Mouse (Mus musculus) right cerebral cortex, postnatal 25 days (tissue): ENCODE results near the gene Smim8.
"Not testable (repeated sequence)": the region's sequence is repeated elsewhere in the genome, so short reads cannot be mapped to it uniquely, and the experiment has no call there.

Experiments used
- DNase-seq: peaks from one replicate; pipeline ENCODE4 v3.0.0; 2022

Gene Smim8

DNA sequence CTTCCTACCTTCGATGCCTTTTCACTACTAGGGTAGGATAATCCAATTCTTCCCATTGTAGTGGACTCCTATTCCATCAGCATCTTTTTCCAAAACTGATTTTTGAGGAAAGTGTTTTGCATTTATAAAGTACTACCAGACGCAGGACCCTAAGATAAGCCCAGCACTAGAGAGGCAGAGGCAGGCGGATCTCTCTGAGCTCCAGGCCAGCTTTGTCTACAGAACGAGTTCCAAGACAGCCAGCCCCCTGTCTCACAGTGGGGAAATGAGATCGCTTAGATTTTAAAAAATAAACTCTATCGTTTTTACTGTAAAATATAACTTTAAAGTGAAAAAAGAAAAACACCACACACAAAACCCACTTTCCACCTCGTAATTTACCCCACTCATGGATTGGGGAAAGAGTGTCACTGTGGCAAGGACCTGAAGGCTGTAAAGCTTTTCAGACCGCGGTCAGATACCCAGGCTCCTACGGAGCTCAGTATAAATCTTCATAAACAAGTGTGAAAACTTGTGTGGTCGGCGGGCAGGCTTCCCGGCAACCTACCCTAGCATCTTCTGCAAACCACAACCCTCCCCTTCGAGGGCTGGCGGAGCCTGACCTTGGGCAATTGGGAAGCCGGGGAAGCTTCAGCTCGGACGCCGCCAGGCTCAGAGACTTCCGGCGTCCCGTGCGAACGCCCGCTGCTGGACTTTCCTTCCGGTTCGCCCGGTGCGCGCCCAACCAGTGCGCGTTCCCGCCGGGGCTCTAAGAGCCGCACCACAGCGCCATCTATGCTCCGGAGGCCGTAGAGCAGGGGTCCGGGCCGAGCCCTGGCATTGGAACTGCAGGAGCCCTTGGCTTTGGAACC is at the start of gene Smim8:
TSS of gene Smim8 (minus strand) at position 747 of the 851 bp plus-strand sequence.
- peak; percentile 87 for DNase-seq

DNA sequence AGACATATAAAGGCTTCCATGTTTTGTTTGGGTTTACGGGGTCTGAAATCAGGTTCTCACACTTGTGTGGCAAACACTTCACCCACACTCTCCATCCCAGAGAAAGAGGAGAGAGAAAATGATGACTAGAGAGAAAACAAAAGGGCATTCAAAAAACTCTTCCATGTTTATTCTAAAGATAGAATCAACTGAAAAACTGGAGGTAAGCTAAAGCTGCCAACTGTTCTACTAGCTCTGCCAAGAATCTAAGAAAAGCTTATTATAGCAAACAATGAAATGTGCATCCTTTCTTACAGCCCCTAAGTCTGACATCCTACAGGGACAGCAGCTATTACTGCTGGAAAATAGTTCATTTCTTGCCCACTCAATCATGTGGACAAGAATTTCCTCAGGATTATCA is 45.7 kb upstream of the Smim8 start:
- no peak for DNase-seq

DNA sequence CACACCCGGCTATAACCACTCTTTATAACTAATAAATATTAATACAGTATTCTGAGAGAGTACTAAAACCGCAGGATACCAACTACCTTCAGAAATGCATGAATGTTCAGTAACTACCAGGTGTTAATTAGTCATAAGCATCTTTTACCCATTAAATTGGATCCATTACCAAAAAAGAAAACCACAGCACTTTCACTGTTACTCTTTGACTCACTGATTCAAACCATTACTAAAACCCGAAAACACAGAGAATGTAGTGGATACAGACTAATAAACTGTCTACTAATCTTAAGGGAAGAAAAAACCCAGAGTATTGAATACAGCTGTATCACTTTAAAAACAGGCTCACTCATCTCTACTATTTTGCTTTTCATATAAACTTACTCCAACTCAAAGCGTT is 41.7 kb upstream of the Smim8 start:
- no peak for DNase-seq

DNA sequence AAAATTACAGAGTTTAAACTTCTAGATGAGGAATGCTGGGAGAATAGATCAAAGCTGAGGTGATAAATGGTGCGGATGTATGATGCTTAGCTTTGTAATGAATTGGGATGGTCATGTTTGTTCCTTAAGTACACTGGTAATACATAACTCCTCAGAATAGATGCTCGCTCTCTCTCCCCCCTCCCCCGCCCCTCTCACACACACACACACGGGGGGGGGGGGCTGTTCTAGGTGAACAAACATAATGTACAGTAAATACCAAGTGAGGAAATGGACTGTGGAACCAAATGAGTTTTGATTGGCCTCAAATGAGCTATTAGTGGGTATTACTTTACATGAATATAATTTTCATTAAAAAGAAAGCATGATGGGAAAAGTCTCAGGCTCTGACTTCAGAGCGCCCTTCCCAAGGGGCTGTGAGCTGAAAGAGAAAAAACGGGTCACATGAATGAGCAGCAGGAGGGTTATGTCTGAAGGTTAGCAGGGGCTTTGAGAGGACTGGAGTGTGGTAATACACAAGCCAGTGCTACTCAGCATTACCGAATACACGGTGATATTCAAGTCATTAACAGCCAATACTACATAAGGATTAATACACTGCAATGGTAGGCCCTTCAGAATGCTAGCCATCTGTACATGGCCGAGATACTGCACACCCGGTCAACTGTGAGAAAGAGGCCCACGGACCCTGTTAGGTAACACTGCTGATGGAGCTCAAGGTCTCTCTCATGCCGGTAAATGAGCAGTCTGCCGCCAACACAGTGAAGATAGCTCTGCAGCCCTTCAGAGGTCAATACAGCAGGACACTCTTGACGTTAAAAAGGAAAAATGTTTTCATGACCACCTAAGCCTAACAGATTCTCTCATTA is 23.2 kb upstream of the Smim8 start:
- no peak for DNase-seq

DNA sequence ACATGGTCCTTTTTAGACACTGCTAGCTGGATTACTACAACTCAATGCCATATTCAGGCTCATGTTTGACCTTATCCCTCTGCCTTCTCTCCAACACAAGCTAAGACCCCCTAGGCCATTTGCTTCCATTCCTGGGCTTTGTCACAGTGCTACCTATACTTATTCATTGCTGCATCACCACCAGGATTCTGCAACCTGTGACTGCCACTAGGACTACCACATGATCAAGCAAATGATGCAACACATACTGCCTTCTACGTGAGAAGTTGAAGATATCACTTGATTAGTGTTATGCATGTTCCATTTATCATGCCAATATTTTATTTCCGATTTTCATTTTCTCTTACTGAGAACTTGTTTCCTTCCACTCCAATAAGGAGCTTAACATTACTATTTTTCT is 19.8 kb upstream of the Smim8 start:
- DNase-seq, result no peak

DNA sequence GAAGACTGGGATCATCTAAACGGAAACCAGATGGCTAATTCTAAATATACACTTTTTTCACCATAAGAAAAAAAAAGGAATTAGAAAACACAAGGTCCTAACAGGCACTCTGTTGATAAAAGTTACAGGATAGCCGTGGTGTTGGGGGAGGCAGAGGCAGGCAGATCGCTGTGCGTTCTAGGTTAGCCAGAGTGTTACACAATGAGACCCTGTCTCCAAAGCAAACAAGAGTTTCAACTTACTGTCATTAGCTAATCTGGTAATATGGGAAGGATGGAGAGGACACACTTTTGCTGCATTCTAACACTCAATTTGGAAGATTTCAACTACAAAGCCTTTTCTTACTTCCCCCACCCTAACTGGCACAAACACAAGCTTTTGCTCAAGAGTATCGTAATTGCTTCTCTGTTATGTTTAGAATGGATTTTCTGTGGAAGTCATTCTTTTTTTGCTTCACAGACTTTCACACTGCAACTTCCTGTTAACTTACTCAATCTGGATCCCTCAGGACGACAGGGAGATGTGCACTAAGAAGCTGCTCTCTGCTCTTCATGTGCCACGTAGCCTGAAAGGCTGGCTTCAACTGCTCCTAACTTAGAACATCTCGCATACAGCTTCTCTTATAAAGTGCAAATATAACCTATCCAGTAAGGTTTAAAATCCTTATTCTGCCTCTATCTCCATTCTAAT is 19.2 kb upstream of the Smim8 start:
- no peak for DNase-seq

DNA sequence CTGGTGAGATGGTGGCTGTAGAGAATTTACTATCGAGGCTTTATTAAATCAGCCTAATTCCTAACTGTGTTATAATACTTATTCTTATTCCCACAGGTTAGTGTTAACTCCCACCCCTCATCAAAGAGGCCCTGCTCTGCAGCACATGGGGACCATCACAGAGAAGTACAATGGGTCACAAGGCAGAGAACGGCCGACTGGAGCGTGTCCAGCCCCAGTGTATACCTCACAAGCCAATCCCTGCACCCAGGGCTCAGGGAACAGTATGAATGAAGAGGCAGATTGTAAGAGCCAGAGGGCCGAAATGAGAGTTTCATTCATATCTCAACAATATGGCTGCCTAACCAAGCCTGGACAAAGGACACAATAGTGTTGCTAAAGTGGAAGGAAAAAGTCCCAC is 18.1 kb upstream of the Smim8 start:
- DNase-seq, result no peak

DNA sequence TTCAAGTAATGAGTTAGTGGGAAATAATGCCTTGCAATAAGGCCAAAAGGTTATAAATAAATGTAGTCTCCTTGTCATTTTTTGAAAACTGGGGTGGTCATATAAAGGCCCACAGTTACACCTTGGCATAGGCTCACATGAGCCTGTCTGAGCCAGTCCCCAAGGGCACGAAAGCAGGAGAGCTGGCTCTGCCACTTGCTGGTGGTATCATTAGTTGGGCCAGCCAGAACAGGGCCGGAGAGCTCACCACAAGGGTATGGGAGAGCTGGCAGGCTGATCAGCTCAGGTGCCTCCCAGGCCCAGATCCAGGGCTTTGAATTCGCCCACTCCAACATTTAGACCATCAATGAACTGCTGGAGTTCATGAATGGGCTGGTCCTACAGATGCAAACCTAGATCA is 8.3 kb upstream of the Smim8 start:
- no peak for DNase-seq

DNA sequence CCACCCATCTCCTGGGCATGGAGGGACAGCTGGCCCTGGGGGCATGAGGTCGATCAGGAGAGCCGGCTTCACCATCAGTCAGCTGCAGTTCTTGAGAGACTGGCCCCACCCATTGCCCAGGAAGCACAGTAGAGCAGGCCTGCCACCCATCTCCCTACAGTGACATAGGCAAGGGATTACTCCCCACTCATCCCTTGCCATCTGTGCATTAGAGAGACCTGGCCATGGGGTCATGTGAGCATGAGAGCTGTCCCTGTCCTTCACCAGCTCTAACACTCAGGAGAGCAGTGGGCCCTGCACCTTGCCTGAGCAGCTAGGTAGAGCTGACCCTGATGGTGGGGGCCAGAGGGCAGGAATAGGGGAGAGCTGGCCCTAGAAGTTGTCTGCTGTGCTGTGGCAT is 7.4 kb upstream of the Smim8 start:
- no peak for DNase-seq

DNA sequence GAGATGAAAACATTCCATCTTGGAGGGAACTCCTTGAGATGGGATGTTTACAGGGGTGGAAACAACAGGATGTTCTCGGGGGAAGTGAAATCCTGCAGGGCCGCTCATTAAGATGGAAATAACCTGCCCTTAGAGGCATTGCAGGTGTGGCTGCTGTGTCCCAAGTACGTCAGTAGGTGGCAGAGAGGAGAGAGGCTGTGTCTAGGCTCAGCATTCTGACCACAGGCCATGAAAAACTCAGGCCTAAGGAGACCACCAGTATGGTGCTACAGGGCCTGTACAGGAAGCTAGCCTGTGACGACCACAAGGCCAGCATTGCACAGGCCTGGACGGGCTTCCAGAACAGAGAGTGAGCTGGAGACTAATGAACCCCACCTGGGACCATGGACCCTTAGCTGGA is 6.6 kb upstream of the Smim8 start:
- DNase-seq, result no peak

DNA sequence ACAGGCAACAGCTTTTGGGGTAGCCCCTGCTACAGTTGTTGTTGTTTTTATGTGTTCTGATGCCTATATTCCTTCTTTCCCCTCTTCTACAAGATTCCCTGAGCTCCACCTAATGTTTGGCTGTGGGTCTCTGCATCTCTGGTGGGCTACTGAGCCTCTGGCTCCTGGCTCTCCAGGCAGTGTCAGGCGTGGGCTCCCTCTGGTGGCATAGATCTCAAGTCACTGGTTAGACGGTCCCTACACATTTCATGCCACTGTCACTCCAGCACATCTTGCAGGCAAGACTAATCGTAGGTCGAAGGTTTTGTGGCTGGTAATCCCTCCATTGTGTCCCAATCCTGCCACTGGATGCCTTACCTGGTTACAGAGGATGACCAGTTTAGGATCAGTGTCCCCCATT is 4.5 kb upstream of the Smim8 start:
- no peak for DNase-seq

DNA sequence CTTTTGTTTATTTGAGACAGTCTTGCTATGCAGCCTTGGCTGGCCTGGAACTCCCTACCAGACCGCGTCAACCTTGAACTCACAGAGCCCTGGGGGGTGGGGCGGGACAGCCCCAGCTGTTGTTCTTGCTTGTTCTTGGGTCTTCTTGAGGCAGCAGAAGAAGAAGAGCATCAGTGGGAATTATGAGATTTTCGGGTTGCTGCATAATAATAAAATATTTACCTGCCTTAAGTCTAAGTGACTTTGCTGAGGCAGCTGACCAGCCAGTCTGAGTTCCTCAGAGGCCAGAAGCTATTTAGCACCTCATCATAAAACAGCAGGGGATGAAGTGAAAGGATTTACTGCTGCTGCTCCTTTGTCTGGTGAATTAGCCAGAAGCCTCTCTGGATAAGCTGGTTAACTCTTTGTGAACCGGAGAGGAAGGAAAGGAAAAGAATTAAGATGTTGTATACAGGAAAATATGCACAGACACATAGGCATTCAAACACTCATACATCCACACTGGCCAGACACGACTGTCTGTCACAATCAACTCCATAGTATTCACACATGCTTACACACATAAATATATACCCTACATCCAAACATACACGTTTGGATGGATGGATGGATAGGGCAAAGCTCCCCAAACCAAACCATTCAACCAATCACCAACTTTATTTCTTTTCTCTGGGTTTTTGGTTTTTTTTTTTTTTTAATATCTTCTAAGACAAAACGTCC is 6.4 kb downstream of the Smim8 start:
- no peak for DNase-seq

DNA sequence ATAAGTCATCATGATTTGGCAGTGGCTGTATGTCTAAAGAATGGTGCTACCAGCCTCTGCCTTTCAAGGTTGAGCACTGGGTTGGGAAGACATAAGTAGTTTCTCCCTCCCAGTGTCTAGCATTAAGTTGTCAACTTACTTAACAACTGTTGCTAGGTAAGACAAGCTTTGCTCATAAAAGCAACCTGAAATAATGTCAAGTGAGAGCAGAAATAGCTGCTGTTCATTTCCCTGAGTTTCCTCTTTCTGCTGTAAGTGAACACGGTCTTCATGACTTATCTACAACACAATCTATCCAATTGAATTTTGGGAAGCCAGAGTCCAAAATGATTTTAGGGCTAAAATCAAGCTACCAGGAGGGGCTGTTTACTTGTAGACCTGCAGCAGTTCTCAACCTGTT is 22.1 kb downstream of the Smim8 start, which contains the start of gene Gm136:
TSS of gene Gm136 (minus strand) at position 101 of the 400 bp plus-strand sequence.
- DNase-seq, result no peak

DNA sequence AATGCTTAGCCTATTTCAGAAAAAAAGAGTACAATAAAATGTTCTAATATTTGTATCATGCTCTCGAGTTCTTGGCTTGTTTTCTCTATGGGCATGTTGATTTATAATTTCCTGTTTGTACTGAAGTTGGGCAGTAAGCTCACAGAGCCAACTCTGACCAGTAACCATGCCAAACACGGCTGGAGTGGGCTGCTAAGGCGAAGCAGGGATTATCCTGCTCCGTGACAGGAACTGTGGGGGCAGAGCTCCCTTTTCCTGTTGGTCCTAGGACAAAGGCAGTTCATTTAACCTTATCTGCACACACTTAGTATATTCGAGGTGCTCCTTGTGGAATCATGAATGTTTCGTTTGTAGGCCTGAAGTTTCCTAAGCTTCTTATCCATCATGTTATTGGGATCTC is 29.0 kb downstream of the Smim8 start:
- no peak for DNase-seq

DNA sequence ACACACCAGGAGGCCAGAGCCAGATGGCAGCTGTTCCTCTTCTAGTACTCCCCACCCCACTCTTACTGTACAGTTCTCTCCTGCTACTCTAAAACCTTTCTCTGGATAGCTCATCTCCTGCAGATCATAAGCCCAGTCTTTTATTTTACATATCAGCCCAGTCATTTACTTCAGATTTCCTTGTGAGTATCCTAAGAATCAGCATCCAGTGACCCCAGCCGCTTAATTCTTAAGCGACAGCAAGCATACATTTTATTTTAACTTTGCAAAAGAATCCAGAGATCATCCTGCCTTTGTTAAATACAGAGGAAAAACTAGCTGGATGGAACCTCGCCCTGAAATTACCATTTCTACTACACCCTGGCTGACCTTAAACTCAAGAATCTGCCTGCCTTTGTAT is 43.8 kb downstream of the Smim8 start:
- no peak for DNase-seq

DNA sequence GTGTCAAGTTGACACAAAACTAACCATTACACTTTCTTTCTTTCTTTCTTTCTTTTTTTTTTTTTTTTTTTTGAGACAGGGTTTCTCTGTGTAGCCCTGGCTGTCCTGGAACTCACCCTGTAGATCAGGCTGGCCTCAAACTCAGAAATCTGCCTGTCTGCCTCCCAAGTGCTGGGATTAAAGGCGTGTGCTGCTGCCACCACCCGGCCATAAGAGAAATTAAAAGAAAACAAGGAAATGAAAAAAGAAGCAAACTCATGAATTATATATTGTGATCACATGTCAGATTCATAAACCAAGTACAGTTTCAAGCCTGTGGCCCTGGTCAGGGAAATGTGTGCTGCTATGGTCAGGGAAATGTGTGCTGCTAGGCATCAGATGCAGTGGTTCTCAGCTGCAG is 44.8 kb downstream of the Smim8 start:
- DNase-seq, result not testable (repeated sequence)

DNA sequence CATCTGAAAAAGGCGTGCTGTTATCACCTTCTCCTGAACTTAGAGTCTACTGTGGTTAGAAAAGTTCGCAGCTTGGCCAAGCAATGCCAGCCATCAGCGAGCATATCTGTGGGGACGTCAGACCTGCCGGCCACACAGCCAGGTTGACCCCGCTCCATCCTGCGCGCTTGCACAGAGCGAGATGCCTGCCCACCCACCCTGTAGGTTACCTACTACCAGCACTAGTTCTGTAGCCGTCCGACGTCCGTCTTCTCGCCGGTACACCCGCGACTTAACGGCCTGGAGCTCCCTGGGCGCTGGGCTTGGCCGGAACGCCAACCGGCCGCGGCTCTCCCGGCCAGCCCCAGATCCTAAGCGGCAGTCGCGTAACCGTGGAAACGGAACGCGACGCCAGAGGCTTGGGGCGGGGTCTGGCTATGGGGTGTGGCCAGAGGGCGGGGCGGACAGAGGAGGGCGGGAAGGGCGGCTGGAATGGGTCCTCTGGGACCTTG is 48.3 kb downstream of the Smim8 start, which contains the start of gene Cfap206:
TSS of gene Cfap206 (minus strand) at position 356 of the 491 bp plus-strand sequence.
- peak; percentile 36 for DNase-seq

DNA sequence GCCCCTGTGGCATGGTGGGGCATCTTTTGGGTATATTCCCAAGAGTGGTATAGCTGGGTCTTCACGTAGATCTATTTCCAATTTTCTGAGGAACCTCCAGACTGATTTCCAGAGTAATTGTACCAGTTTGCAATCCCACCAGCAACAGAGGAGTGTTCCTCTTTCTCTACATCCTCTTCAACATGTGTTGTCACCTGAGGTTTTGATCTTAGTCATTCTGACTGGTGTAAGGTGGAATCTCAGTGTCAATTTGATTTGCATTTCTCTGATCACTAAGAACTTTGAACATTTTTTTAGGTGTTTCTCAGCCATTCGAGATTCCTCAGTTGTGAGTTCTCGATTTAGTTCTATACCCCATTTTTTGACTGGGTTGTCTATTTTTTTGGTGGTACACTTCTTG is 52.5 kb downstream of the Smim8 start:
- DNase-seq, result not testable (repeated sequence)

DNA sequence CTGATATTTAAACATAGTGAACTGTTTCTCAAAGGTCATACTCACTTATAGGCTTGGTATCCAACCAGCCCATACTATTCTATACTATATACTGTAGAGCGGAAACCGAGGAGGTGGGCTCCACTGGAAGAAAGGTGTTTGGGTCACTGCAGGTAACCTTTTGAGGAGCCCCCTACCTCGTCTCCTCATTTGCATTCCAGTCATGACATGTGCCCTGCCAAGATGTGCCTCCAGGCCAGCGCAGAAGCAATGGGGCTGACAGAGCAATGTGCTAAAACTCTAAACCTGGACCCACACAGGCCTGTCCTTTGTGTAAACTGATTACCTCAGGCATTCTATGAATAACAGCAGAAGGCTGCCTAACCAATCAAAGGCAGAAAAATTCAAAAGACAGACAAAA is 53.9 kb downstream of the Smim8 start:
- no peak for DNase-seq

DNA sequence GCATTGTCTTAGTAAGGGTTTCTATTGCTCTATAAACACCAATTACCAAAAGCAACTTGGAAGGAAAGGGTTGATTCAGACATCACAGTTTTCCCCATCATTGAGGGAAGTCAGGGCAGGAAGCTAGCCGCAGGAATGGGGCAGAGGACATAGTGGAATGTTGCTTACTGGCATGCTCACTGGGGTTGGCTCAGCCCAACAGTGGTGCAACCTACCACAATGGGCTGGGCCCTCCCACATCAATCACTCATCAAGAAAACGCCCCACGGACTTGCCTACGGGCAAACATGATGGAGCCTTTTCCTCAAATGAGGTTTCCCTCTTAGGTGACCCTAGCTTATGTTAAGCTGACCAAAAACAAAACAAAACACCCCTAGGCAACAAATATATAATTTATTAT is 55.0 kb downstream of the Smim8 start:
- DNase-seq, result no peak

DNA sequence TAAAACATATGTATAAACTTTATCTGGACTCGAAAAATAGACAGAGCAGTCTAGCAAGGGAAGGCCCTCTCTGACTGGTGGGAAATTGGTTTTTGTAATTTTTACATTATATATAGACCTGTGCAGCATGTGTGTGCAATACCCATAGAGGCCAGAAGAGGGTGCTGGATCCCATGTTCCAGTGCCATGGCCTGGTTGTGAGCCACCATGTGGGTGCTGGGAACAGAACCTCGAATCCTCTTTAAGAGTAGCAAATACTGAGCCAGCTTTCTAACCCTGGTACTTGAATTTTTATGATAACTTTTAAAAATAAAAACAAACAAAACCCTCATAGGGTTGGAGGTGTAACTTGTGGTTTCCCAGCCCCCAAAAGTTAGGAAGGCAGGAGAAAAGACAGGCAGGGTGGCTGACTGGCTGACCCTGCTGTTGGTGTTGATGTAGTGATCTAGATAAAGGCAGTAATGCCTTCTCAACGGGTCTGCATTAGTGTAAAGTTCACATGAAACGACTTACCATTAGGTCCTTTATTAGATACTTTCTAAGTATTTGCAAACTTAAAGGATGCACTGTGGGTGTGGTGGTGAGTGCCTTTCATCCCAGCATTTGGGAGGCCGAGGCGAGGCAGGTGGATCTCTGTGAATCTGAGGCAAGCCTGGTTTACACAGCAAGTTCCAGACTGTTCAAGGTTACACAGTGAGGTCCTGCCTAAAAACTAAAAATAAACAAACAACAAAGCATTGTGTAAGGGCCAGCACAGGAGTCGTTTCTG is 57.9 kb downstream of the Smim8 start:
- DNase-seq, result no peak

DNA sequence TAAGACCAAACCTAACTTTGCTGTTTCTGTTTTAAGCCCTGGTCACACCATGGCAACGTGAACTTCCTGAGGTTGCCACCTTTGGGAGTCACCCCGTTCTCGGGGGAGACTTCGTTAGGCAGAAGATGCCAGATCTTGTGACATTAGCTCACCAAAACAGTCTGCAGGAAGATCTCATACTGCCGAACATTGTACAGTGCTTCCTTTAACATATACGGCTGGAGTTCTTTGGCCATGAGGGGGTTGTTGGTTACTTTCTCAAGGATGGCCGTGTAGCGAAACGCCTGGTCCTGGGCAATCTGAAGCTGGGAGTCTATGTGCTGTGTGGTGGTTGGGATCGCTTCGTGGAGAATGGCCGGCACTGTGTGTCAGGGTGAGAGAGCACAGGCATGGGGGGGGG is 58.8 kb downstream of the Smim8 start:
- DNase-seq, result no peak
